Mouse (Mus musculus) layer of hippocampus, adult 6 months (tissue): ENCODE results near the gene Obox1. TPM values are rescaled to one million over a fixed set of nuclear protein-coding genes. Genes with fewer than 3 reads are reported as not detected.

ENCODE experiments used
- long read RNA-seq, 2 experiments: library from polyadenylated mRNA; unstranded; transcript quantifications; one replicate each; pipeline ENCODE4 v2.0.0; 2019 to 2020
- polyA plus RNA-seq: library from polyadenylated mRNA; unstranded; fragments of <200 nt; fragmentation: Nextera tagmentation; gene quantifications from 2 replicates; pipeline ENCODE4 v1.2.3, GENCODE M21; 2021

Obox1 gene
- not detected in 2 replicates for polyA plus RNA-seq
- long read RNA-seq, experiment 1, result 0 reads
- long read RNA-seq, experiment 2, result 0 reads

DNA sequence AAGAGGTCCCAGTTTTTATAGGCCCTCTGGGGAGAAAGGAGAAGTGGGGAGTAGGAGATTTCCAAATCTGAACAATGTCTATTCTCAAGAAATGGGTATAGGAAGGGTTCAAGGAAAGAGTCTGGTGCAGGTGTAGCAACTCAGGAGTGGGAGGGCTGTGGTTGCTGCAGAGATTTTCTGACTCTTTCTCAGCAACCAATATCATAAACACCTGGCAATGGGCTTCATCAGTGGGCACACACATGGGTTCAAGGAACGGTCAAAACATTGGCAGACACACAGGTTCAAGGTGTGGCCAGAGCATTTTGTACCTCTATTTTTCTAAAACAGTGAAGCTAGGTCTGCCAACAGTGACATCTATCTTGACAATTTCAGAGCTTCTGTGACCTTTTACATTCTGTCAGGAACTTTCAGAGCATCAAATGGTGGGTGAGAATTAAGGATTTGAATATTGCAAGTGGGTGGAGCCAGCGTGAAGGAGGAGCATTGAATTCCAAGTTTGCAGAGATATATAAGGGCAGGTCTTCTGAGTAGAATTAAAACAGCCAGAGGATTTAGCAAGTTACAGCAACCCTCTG is at the start of gene Obox1, which contains the start of gene Obox2:
TSS of gene Obox1 (plus strand) at position 528 of the 578 bp plus-strand sequence.
TSS of gene Obox2 (plus strand) at position 301 of the 578 bp plus-strand sequence.

Other genes with a start within 250 kb of the Obox1 start
- gene Obox2, start 227 bp upstream of the Obox1 start, polyA plus RNA-seq, result not detected in 2 replicates